Mouse (Mus musculus) right cerebral cortex, postnatal 25 days (tissue): ENCODE measurements around the gene Psmd13.
A peak's percentile ranks its signal among the peaks of the same experiment; 100 is the strongest.

Experiments used
- DNase-seq: peaks from one replicate; pipeline ENCODE4 v3.0.0; 2022

Psmd13 gene

DNA sequence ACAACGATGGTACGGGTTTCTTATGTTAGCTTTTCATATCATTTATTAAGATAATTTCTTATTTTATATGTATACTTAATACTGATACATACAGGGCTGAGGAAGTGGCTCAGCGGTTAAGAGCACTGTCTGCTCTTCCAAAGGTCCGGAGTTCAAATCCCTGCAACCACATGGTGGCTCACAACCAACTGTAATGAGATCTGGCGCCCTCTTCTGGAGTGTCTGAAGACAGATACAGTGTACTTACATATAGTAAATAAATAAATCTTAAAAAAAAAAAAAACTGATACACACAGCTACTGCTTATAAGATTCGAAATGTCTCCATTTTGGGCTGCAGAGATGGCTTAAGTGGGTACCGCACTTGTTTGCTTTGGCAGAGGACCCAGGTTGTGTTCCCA is 25.9 kb downstream of the Psmd13 start:
- no peak for DNase-seq

DNA sequence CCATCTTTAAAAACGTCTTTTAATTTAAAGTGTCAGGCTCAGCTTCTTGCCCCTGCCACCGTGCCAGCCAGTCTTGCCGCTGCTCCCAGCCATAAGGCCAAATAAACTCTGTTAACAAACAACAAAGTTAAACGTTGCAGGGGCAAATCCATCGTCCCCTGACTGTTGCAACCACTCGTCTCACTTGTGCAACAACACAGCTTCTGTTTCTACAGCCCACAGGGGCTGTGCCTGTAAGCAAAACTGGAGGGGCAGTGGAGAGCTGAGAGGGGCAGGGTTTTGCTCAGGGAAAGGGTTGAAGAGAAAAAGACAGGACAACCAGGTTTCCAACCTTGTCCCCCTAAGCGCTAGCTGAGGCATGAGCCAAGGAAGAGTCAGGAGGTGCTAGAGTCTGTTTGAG is 26.4 kb downstream of the Psmd13 start:
- no peak for DNase-seq

- peak; percentile 48 for DNase-seq
Measured at GRCm38 (mm10) chr7:140908634-140909107, 26.9 kb downstream of the Psmd13 start.

DNA sequence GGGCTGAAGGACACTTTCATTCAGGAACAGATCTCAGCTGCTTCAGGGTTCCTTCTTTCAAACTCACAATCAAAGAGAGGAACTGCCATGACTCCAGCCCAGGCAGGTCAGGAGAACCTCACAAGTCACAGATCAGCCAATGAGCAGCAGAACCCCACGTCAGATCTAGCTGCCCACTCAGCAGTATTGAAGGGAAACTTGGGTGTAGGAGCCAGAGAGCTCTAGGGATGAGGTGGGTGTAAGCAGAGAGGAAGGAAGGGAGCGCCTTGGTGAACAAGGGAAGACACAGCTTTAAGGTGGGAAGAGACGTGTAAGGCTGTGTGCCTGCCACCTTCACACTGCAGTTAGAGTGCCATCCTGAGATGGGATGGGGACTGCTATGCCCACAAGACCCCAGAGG is 30.5 kb downstream of the Psmd13 start:
- DNase-seq, result no peak

DNA sequence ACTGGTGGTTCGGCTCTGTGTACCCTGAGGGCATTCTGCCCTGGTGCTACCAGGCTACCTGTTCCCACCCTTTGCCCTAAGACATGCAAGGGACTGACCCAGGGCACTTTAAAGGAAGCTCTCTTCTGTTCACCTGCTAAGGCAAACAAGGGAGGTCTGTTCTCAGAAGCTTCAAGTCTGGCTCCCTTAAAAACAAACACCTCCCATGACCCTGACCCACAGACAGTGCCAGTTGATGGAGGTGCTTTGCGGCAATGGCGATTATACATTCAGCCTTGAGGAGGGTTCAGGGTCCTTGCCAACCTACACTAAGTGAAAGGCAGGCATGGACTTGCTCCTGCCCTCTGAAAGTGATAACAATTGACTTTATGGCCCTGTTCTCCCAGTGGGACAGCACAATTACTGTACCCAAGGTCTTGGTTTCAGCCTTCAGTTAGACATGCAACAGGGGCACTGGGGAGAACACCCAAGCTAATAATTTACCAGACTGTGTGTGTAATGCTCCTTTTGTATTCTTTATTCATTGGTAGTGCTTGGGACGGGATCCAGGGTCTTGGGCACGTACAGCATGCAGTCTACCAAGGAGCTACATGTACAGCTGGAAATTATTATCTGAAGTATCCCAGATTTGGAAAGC is 31.2 kb downstream of the Psmd13 start:
- no peak for DNase-seq

DNA sequence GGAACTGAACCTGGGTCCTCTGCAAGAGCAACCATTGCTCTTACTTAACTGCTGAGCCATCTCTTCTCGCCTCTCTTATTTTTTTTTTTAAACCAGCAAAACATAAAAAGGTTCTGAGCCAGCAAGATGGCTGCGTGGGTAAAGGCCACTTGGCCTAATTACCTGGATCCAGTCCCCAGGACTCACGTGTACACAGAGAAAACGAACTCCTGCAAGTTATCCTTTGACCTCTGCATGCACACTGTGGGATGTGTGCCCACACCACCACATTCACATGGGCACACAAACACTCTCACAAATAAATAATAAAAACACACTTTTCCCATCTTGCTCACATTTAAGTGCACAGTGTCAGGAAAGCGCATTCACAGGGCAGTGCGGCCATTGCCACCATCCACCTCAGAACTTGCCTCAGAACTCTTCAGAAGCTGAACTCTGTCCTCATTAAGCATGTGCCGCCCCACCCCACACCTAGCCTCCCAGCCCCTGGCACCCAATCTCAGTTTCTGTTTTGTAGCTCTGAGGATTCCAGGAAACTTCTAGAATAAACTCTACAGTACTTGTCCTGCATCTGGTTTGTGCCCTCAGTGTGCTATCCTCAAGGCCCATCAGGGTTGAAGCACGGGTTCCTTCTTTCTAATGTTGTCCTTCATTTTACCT is 32.4 kb downstream of the Psmd13 start:
- DNase-seq, result no peak

- no peak for DNase-seq
Measured at GRCm38 (mm10) chr7:140919911-140920310, 38.1 kb downstream of the Psmd13 start.

- DNase-seq, result no peak
Measured at GRCm38 (mm10) chr7:140920418-140921029, 38.8 kb downstream of the Psmd13 start, which contains the start of gene Nlrp6. Gene Nlrp6, plus strand, starts transcription at chr7:140920902.

DNA sequence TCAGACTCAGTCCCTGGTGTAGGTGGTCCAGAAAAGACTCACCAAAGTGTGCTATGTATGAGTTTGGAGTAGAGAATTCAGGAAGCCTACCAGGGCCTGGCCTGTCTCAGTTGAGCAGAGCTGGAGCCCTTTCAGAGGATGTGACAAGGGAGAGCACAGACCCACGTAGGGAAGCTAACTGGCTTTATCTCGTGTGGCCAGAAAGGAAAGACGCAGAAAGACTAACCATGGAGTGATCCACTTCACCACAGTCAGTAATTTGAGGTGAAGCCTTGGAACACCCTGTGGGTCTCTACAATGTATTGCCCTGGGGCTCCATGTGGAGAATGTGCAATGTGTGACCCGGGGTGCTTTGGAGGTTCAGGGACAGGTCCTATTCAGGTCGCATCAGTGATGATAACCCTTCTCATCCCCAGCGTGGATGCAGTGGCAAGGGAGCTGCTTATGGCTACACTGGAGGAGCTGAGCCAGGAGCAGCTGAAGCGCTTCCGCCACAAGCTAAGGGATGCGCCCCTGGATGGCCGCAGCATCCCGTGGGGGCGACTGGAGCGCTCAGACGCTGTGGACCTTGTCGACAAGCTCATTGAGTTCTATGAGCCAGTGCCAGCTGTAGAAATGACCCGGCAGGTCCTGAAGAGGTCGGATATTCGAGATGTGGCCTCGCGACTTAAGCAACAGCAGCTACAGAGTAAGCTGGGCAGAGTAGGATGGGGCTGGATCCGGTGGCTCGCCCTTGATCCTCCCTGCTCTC is 39.6 kb downstream of the Psmd13 start:
- no peak for DNase-seq

GRCm38 (mm10) chr7:140922398-140923069 is 40.8 kb downstream of the Psmd13 start:
- peak; percentile 47 for DNase-seq

GRCm38 (mm10) chr7:140923070-140923775 is 41.5 kb downstream of the Psmd13 start:
- no peak for DNase-seq

DNA sequence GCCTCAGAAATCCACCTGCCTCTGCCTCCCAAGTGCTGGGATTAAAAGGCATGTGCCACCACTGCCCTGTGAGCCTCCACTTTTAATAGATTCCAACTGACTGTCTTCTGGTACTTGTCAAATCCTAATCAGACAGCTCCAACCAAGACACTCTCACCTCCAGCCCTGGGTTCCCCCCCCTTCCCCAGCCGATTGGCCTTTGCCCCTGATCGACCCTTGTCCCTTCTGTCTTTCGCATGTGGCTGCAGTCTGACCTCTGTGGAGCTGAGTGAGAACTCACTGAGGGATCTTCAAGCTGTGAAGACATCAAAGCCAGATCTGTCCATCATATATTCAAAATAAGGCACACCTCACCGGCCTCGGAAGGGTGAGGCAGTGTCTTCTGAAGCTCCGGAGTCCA is 45.4 kb downstream of the Psmd13 start:
- DNase-seq, result no peak

DNA sequence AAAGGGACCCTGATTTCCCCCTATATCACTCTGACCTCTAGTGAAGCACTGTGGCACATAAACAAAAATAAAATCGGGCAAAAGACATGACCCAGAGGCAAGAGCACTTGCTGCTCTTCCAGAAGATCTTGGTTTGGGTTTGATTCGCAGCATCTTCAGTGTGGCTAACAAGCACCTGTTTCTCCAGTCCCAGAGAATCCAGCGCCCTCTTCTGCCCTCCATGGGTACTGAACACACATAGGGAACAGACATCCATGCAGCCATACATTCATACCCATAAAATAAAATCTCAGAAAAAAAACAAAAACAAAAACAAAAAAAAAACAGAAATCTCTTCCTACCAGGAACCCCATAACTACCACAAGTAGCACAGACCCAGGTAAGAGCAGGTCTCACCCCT is 56.7 kb downstream of the Psmd13 start:
- no peak for DNase-seq

- no peak for DNase-seq
Measured at GRCm38 (mm10) chr7:140938896-140939295, 57.1 kb downstream of the Psmd13 start.

DNA sequence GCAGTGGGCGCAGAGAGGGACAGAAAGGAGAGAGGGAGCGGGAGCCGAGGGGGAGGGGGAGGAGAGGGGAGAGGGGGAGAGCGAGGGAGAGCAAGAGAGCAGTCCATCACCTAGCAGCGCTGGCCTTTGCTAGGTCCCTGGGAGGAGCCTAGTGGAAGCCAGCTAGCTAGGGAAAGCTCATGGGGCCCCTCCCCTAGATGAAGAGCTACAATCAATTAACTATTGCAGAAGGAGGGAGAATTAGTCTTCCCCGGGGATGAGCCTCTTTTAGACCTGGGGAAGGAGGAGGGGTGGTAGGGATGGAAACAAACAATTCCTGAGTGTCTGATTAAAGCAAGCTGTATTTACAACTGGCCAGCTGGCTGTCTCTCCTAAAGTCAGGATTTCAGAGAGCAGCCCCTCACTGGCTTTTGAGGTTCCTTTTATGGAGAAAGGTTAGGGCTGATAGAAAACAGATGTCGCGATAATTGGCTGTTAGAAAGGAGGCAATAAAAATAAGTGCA is 58.0 kb downstream of the Psmd13 start:
- DNase-seq, result no peak

DNA sequence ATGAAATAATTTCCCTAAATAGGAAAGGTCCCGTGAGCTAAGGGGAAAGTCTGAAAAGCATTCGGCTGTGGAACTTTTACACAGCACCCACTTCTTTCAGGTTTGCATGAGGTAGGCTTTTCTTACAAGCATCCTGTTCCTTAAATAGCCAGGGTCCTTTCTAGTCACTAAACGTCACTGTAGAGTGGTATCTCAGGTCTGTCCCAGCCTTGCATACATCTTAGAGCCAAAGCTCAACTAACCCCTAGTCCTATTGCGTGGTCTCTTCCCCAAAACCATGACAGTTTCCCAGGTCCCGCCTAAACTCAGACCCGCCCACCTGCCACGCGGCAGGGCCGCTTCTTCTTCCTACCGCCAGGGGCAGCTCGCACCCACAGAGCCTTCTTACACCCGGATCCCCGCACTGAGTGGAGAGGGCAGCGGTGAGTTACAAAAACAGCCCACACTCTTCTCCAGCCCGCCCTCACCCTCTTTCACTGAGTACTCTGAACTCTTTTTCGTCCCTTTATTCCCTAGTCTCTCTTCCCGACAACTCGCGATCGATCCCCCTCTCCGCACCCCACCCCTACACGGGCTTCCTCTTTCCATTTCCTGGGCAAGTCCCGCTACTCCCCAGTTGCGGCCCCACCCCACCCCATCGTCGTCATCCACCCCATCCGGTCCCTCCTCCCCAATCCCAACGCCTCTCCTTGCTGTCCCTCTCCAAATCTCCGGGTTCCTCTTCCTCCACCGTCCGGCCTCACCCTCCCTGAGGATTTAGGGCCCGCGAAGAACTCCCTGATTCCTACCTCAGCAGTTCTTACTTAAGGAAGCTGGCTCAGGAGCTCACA is 59.7 kb downstream of the Psmd13 start, which contains the start of gene Pgghg:
Gene Pgghg (plus strand): TSS at position 170 of the 830 bp plus-strand sequence.
- DNase-seq, result peak; percentile 46

DNA sequence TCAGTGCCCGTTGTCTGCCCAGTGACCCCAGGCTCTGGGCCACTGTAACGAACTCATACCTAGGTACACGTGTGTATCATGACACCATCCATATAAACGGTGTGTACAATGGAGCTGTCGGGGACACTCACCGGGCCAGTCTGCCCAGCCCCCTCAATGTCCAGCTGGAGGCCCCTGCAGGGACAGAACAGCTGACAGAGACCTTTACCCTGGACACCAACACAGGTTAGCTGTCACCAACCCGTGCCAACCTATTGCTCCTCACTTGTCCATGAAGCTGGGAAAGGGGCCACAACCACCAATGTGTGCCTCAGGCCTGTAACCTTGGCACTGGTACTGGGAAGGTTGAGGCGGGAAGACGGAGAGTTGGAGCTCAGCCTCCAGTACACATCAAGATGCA is 60.6 kb downstream of the Psmd13 start:
- no peak for DNase-seq

DNA sequence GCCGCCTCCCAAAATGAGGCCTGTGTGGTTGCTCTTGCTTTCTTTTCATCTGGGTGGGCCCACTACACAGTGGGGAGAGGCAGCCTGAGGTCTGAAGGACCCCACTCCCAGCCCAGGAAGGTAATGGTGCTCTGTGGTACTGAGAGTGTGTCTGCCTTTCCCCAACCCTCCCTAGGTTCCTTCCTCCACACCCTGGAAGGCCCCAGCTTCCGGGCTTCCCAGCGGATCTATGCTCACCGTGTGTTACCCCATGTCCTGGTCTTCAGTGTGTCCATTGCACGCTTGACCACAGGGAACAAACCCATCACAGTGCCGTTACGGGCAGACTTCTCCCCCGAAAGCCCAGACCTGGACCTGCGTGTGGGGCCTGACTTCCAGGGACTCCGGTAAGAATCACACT is 61.0 kb downstream of the Psmd13 start:
- no peak for DNase-seq

GRCm38 (mm10) chr7:140943356-140943755 is 61.6 kb downstream of the Psmd13 start:
- DNase-seq, result no peak

DNA sequence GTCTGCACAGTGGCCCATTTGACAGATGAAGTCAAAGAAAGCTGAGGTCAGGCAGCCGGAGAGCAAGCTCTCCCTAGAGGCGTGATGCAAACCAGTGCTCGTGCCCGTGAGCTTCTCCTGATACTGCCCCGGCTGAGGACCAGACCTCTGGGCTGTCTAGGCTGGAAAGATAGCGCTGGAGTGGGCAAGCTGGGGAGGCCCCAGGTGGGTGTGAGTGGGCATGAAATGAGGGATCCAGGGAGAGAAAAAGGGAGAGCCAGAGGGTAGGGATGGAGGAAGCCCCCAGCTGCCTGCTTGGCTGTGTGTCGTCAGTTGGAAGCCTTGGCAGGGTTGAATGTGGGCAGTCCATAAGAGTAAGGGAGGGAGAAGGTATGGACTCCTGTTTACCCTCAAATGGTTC is 62.5 kb downstream of the Psmd13 start:
- no peak for DNase-seq

GRCm38 (mm10) chr7:140945247-140945646 is 63.5 kb downstream of the Psmd13 start:
- DNase-seq, result no peak
